Mouse (Mus musculus) retina, embryonic 14.5 days (tissue): ENCODE data around the gene Enthd1.

Experiments
- DNase-seq: peaks from one replicate; pipeline ENCODE4 v3.0.0-alpha.2; 2015; ENCODE audit warnings: low spot score

Enthd1 gene

GRCm38 (mm10) chr15:80574211-80575040 lies 9.5 kb upstream of the Enthd1 start:
- DNase-seq: no peak

- no peak for DNase-seq
Measured at GRCm38 (mm10) chr15:80572811-80573520, 8.0 kb upstream of the Enthd1 start.

DNA sequence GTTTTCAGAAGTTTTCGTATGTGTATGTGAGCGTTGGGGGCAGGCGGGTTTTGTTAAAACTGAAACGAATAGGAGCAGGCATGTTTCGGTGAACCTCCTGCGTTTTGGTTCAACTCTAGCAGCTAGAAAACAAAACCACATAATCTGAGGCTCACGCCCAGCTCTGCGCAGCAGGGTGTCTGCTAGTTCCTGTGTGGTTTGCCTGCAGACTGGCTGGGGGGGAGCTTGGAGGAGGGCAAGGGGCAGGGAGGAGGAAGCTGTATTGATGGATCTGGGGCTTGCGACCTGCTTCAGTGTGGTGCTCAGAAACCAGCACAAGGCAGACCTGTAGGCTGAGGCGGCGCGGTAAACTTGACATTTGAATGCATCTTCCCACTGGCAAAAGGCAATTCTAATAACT lies 7.3 kb upstream of the Enthd1 start, which contains the start of gene Grap2:
Grap2 (plus strand) TSS at position 304 of the 400 bp plus-strand sequence.
- DNase-seq: no peak

- DNase-seq: no peak
Measured at GRCm38 (mm10) chr15:80571611-80572010, 6.7 kb upstream of the Enthd1 start.

- no peak for DNase-seq
Measured at GRCm38 (mm10) chr15:80570226-80570625, 5.3 kb upstream of the Enthd1 start.

- no peak for DNase-seq
Measured at GRCm38 (mm10) chr15:80569205-80569604, 4.2 kb upstream of the Enthd1 start.

DNA sequence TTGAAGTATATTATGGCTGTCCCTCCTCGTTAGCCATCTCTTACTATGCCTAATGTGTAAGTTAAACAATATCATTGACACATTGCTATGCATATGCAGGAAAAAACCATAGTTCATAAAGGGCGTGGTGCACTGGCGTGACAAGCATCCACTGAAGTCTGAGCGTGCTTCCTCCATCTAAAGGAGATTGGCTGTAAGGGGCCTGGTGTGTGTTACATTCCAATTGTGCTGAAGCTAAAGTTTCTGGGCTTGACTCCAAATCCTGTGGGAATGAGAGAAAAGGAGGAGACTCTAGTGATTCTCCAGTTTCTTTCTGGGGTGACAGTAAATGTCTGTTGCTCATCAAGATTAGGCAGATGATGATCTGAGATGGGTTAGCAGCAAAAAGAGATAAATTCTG lies 2.8 kb upstream of the Enthd1 start:
- DNase-seq: no peak

- DNase-seq: no peak
Measured at GRCm38 (mm10) chr15:80567139-80567538, 2.2 kb upstream of the Enthd1 start.

GRCm38 (mm10) chr15:80566696-80567095 lies 1.7 kb upstream of the Enthd1 start:
- DNase-seq: no peak

DNA sequence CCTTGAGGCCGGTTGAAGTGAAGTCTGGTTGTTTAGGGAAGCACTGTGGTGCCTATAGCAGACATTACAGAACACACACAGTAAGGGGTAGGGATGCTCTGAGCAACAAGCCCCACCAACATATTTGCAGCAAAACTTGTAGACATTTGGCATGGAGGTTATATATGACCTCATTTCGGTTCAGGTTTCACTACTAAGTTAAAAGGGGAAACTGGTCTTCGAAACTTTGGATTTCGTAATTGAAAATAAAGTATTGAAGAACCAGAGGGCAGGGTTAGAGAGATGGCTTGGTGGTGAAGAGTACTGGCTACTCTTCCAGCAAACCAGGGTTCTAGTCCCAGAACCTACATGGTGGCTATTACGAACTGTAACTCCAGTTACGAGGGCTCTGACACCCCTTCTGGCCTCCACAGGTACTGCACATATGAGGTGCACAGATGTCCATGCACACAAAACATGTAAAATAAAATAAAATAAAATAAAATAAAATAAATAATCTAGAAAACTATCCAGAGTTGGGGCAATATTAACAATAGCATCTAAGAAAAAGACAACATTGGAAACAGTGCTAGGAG lies 1.2 kb downstream of the Enthd1 start:
- DNase-seq: peak; percentile 29

GRCm38 (mm10) chr15:80562446-80562845 lies 2.5 kb downstream of the Enthd1 start:
- DNase-seq: no peak

DNA sequence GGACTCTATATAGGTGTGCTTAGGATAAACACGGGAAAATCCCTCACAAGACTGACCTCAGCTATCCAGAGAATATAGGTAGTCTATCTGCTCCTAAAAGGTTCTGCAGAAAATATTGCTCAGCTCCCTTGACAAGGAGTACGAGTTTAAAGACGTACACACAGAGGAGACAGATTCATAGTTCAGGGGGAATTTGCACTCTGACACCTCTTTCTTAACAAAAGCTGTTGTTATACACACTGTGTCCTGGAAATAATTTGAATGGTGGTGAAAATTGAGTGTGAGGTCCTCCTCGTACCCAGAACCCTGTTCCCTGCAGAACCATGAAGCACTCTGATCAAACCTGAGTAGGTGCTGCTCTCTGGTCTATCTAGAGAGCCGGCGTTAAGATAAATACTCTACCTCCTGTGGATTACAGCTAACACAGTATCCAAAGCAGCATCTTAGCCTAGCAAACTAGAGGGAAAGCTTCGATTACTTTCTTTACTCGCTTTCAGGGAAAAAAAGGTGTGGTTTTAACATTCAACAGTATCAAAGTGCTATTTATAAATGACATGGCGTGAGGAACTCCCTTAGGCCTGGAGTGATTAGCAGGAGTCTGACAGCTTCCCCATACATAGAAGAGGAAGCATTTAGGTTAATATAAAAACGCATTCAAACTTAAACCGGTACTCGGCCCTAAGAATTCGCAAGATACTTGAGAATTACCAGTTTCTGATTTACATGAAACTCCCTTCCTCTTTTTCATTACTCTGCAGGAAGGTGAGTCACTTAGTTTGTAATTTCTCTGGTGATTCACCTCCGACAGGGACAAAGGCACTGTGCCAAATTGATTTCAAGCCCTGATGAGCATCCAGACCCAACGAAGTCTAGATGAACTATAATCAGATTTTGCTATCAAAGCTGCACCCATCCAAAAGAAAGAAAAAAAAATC lies 4.0 kb downstream of the Enthd1 start:
- peak; percentile 20 for DNase-seq

- no peak for DNase-seq
Measured at GRCm38 (mm10) chr15:80559978-80560377, 5.0 kb downstream of the Enthd1 start.

DNA sequence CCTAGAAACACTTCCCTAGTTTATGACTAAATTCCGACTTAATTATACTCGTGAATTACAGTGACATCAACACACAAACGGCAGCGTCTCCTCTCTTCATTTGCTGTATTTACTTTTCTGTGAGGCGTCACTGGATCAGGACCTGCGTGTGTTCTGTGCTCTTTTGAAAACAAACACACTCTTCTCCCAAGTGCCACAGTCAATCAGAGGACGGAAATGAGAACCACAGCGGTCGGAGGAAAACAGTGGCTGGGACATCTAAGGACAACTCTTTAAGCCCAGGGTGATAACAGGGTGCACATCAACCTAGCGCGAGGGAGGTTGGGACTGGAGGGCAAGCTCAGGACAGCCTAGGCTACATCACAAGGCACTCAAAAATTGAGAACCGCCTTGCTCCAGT lies 5.4 kb downstream of the Enthd1 start:
- no peak for DNase-seq

DNA sequence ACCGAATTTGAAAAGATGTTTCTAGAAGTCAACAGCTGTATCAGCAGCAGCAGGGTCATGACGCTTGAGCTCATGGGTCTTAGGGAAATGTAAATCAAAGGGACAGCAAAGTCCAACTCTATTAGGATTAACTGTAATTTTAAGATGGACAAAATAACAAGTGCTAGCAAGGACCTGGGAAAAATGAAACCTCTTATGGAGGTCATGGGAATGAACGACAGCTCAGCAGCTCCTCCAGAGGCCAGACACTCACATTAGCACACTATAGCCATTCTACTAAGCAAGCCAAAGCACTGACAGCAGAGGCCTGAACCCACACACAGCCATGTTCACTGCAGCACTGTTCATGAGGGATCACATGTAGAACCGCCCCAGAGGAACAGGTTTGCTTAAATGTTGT lies 7.2 kb downstream of the Enthd1 start:
- DNase-seq: peak; percentile 38

DNA sequence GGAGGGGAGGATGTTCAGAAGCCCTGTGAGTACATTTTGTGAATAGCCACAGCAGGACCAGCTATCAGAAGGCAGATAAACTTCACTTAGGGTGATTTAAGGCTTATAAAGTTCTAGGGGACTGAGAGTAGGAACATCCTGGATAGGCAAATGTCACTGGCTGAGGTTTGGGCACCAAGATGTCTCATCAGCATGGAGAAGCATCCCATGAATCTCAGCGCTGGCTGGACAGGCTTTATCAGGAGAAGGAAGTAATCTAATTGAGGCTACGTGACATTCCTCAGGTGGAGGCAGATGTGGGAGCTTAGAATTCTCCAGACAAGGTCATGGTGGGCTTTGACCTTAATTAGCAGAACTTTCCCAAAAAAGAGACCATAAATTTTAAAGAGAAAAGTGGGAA lies 8.9 kb downstream of the Enthd1 start:
- no peak for DNase-seq

DNA sequence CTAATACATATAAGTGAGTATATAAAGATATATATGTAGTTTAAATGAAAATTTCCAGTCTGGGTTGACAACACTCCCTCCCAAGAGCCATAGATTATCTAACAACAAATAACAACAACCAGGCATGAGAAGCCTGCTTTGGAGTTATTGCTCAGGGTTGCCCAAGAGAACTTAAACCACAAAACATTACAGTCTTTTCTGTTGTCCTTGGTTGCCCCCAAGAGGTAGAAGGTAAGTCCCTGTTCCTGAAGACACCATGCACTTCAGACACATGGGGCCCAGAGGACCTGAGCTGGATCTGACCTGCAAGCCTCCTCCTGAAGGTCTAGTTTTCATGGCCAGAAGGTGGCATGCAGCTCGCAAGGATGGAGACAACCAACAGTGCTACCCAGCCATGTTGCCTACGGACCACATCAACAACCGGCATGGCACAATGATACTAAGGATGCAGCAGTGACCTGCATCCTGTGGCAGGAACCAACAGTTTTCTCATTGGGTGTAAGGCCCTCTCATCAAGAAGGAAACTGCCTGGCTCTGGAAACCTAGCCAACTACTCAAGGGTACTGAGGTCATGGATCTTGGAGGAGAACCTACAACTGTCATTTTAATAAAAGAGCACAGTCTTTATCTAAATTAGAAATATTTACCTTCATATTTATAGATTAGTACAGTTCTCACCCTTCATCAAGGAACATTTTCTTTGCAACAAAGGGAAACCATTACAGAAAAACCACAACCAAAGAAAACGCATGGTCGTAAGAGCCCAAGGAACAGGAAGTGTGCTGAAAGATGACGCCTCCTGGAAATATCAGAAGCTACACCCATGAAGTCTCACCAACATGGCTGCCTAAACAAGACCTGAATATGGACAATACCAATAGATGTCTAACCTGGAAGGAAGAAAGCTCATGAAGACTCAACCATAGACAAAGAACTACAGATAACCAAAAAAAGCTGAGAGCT lies 9.8 kb downstream of the Enthd1 start:
- no peak for DNase-seq

DNA sequence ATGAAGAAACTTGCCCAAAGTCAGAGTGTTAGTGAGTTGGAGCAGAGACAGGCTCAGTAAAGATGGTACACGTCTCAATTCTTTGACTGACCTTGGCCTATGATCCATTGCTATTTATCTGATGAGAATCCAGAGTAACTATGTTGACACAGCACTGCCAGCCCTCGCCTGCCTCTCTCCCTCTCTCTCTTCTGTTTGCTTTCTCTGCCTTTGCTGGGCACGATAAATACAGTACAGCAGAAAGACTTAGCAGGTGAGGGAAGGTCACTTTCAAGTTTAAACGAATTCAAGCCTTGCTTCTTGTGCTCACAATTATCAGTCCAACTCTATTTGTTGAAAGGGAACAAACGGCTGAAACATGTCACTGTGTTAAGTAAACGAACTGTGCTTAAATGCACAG lies 19.5 kb downstream of the Enthd1 start:
- no peak for DNase-seq

- DNase-seq: no peak
Measured at GRCm38 (mm10) chr15:80544115-80544514, 20.8 kb downstream of the Enthd1 start.

DNA sequence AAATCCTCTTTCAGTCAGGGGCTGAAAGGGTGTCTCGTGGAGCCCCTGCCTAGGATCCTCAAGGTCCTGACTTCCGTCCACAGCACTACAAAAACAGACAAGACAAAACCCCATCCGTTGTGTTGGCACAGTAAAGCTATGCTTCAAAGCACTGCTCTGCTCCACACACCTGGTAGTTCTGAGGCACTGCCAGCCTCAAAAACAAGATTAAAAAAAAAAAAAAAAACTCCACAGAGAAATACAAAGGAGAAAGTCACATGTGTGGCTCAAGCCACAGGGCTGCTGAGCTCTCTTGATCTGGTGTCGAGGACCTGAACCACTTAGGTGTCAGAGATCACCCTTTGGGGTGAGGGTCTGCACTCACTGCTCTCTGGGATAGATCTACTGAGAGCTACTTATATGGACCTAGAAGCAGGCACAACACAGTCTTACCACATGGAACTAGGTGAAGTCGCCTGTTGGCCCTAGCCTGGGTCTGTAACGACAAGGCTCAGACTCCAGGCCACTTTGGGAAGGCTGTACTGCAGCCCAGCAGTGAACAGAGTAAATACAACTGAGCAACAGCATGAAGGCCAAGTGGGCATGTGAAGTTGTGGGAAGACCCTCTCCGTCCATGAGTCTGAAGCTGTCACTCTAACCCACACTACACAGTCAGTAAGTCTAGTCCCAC lies 26.1 kb downstream of the Enthd1 start:
- no peak for DNase-seq
